ENCODE assay signal across 23 mouse cellular contexts in genomic region chr1:40847196-40847938, GRCm38 (mm10). TPM values are rescaled to one million over a fixed set of nuclear protein-coding genes. Genes with fewer than 3 reads are reported as not detected.
DNase-seq lines count a peak whose midpoint lies in the region; ATAC-seq and TF ChIP-seq lines count a peak whose summit lies in the region.
"Had no signal": no experiment of that assay in that cellular context is flagged by ENCODE, and none has a peak within 500 bp of the region (broad histone marks: within the 10 kb centered on the region; RNA-seq: fewer than 3 reads in every experiment).

No protein-coding gene starts in this region.

- no peak for TF ChIP-seq CTCF in lung, postnatal 0 days (IDR thresholded peaks at IDR 0.05)

- H3K9ac ChIP-seq in lung, postnatal 0 days (replicated peaks; ENCODE audit: low read depth) = no peak overlapping the region
- H3K9ac ChIP-seq: forebrain, postnatal 0 days; limb, embryonic 13.5 days; liver, embryonic 14.5 days had no signal

- no peaks in the 10 kb centered on the region for H3K27me3 ChIP-seq in lung, postnatal 0 days (replicated peaks; ENCODE audit: insufficient read depth, low read length)

- no peak overlapping the region for H3K4me3 ChIP-seq in lung, postnatal 0 days (ENCODE audit: low read depth, low read length)
- H3K4me3 ChIP-seq: heart, embryonic 10.5 days; limb, embryonic 13.5 days had no signal

- no peak for TF ChIP-seq EP300 in lung, postnatal 0 days (IDR thresholded peaks at IDR 0.05)

- H3K4me1 ChIP-seq in lung, postnatal 0 days (ENCODE audit: insufficient read depth, low read depth, low read length) = no peaks in the 10 kb centered on the region
- H3K4me1 ChIP-seq: heart, embryonic 10.5 days; limb, embryonic 13.5 days had no signal

- WGBS in lung, postnatal 0 days = 37% methylated on average over 2 of the region's 2 CpGs

- DNase-seq in adrenal gland, adult (ENCODE audit: inconsistent age in 2 of 2, low spot score in 1 of 2) = peak; percentile 49 to 84
- DNase-seq in adrenal gland, postnatal 25 days = no peak
- peak; percentile 12 for DNase-seq in lung, postnatal 0 days (ENCODE audit: low spot score)
- no peak for DNase-seq in lung, postnatal 25 days (ENCODE audit: low spot score)
- DNase-seq in adrenal gland, postnatal 10 days = peak; percentile 20
- DNase-seq in layer of hippocampus, adult 8-10 months (ENCODE audit: low spot score in 2 of 2) = no peak
- DNase-seq in ovary, adult 18-20 months (ENCODE audit: low spot score) = no peak
- no peak for DNase-seq in c-Kit-positive CD71-positive TER-119-positive erythroid progenitor cells, embryonic 14.5 days (ENCODE audit: low spot score)
- DNase-seq: cerebellum, adult 11 months; cerebellum, postnatal 36 days; forebrain, postnatal 0 days; gastrocnemius, postnatal 10 days; heart, postnatal 4 days; kidney, adult 8-10 months; kidney, postnatal 36 days; lung, postnatal 10 days had no signal

- H3K36me3 ChIP-seq in lung, postnatal 0 days (ENCODE audit: insufficient read depth, low read length) = no peaks in the 10 kb centered on the region
- H3K36me3 ChIP-seq: heart, embryonic 10.5 days; limb, embryonic 13.5 days had no signal

- no peaks in the 10 kb centered on the region for H3K9me3 ChIP-seq in lung, postnatal 0 days (ENCODE audit: low read length)
- H3K9me3 ChIP-seq: heart, embryonic 10.5 days; limb, embryonic 13.5 days had no signal

- H3K27ac ChIP-seq in lung, postnatal 0 days (ENCODE audit: low read length) = no peak overlapping the region
- H3K27ac ChIP-seq: heart, embryonic 10.5 days; limb, embryonic 13.5 days; liver, embryonic 14.5 days had no signal

- H3K4me2 ChIP-seq in lung, postnatal 0 days (replicated peaks; ENCODE audit: low read depth, low read length) = no peak overlapping the region
- H3K4me2 ChIP-seq: limb, embryonic 13.5 days had no signal

- ATAC-seq in lung, postnatal 0 days = peak; percentile 41
- ATAC-seq: forebrain, postnatal 0 days; inflammation-experienced regulatory T-cells, adult 6 months; midbrain, embryonic 16.5 days had no signal

RNA-seq across cellular contexts. Expression of gene Tmem182, which starts 42.0 kb away (rescaled TPM):
- total RNA-seq in adrenal gland, postnatal 25 days (2021) = 0.76 and 1.4 TPM in 2 replicates
- polyA plus RNA-seq in lung, postnatal 0 days (2015; fragmentation: Nextera tagmentation; extraction: Ambion mirVana) = 0.57 and 1.1 TPM in 2 replicates
- 10 to 100 TPM in 1 of 2 experiments, 1 to 10 TPM in 1; 7.2 to 25.0 TPM for total RNA-seq in adrenal gland, postnatal 10 days (2021)
- total RNA-seq in layer of hippocampus, adult 8-10 months (2022) = under 1 TPM in 3 of 4 experiments, not detected in 1; 0.13 to 0.23 (median 0.16) TPM
- total RNA-seq: ES-E14; megakaryocyte-erythroid progenitor cell, adult 5-6 weeks had no signal
- polyA plus RNA-seq: inflammation-experienced regulatory T-cells, adult 6 months; liver, embryonic 14.5 days had no signal

RNA-seq across cellular contexts. Expression of gene Mfsd9, which starts 56.9 kb away (rescaled TPM):
- 2.9 and 5.3 TPM in 2 replicates for total RNA-seq in adrenal gland, postnatal 25 days (2021)
- polyA plus RNA-seq in lung, postnatal 0 days (2015; fragmentation: Nextera tagmentation; extraction: Ambion mirVana) = 2.4 and 3.0 TPM in 2 replicates
- total RNA-seq in adrenal gland, postnatal 10 days (2021) = 1 to 10 TPM; 3.3 to 5.5 TPM
- total RNA-seq in layer of hippocampus, adult 8-10 months (2022) = 1 to 10 TPM; 5.5 to 6.8 (median 6.1) TPM

Comparison
In these comparisons a context has a peak if more than half of its experiments do, and no peak if none do; other contexts are left out.
1. DNase-seq: peak in adrenal gland, adult (2 of 2), lung, postnatal 0 days (single experiment) and adrenal gland, postnatal 10 days (single experiment); none in adrenal gland, postnatal 25 days (single experiment), lung, postnatal 25 days (single experiment), layer of hippocampus, adult 8-10 months (0 of 2), ovary, adult 18-20 months (single experiment) and c-Kit-positive CD71-positive TER-119-positive erythroid progenitor cells, embryonic 14.5 days (single experiment).